Mouse (Mus musculus): Measurements from ENCODE around the gene Gm21954. TPM values are rescaled to one million over a fixed set of nuclear protein-coding genes. Genes with fewer than 3 reads are reported as not detected.

Gm21954 gene
- polyA plus RNA-seq, 1 experiment from 2014 or later: not detected

DNA sequence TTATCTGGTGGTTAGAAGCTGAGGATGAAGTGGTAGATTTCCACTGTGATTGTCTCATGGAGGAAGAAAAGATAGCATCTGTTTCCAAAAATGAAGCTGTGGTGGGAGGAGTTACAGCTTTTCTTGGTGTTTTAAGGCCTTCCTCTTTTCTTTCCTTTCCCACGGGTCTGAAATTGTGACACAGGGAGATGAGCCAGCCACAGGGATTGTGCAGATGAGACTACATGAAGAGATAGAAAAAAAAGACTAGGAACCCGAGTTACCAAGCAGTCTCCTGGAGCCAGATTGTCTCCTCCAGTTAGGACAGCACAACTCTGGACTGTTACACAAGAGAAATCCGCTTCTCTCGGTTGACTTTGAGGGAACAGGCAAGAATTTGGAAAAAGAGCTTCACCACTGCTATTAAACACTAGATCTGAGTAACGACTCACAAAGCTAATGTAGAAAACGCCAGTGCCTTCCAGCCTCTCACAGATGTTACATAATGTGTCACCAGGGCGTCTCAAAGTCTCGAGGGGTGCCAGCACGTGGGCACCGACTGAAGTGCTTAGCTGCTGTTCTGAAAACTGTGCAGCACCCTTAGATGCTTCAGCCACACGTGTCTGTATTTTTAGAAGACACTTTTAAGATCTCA is 29.9 kb downstream of the Gm21954 start:
- DNase-seq (ENCODE audit: low spot score) (no peak), ATAC-seq (no peak)
- no peak overlapping the region for H3K4me3 ChIP-seq (ENCODE audit: low read depth, low read length)
- 87% methylated on average over 11 of the region's 11 CpGs for WGBS
- H3K27ac ChIP-seq (ENCODE audit: low read depth, low read length): no peak overlapping the region
- H3K4me2 ChIP-seq (ENCODE audit: low read length): no peak overlapping the region
- no peak overlapping the region for H3K9ac ChIP-seq (ENCODE audit: low read length)
- no peaks in the 10 kb centered on the region for H3K36me3 ChIP-seq (ENCODE audit: control insufficient read depth, insufficient read depth, low read length)
- no peaks in the 10 kb centered on the region for H3K9me3 ChIP-seq (replicated peaks; ENCODE audit: control insufficient read depth, low read length)
- no peaks in the 10 kb centered on the region for H3K27me3 ChIP-seq (replicated peaks; ENCODE audit: control insufficient read depth, insufficient read depth, low read length)
- peaks cover 6% of the 10 kb centered on the region; the same call in 1 of the 2 replicates for H3K4me1 ChIP-seq (ENCODE audit: control insufficient read depth, insufficient read depth, low read length)

GRCm38 (mm10) chr3:55440342-55440741 is 31.7 kb downstream of the Gm21954 start:
- Histone ChIP-seq H3K9me3 (replicated peaks; ENCODE audit: control insufficient read depth, low read length) (no peaks in the 10 kb centered on the region), H3K27ac (ENCODE audit: low read depth, low read length) (peak overlapping the region; percentile 65), H3K4me1 (ENCODE audit: control insufficient read depth, insufficient read depth, low read length) (peaks cover 6% of the 10 kb centered on the region; the same call in 1 of the 2 replicates), H3K36me3 (ENCODE audit: control insufficient read depth, insufficient read depth, low read length) (no peaks in the 10 kb centered on the region), H3K9ac (ENCODE audit: low read length) (no peak overlapping the region), H3K4me2 (ENCODE audit: low read length) (no peak overlapping the region), H3K4me3 (ENCODE audit: low read depth, low read length) (no peak overlapping the region), H3K27me3 (replicated peaks; ENCODE audit: control insufficient read depth, insufficient read depth, low read length) (no peaks in the 10 kb centered on the region)
- ATAC-seq (peak; percentile 75; the same call in 1 of the 2 replicates), DNase-seq (ENCODE audit: low spot score) (peak; percentile 49)
- WGBS: 61% methylated on average over 8 of the region's 8 CpGs

DNA sequence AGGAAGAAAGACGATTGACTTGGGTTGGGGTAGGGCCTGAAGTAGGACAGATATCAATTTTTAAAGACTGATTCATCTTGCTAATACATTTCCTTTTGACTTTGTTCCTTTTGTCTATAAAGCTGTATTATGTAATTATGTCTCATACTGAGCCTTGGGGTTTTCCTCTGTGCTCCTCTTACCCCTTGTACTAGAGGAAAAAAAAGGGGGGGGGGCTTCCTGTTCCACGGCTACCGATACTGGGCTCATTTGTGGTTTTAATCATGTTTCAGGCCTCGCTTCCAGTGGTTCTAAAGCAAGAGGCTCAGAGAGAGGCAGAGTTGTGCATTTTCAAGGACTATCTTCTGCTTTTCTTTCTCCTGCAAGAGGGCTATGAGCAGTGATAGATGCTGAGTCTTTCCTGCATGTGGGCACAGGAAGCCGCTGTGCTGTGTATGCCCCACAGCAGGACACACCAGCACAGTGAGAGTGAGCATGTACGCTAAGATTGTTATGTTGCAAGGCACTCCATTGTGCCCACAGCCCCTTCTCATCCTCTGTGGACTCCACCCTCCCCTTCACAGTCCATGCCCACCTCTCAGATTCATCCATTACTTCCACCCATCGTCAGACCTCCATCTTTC is 33.1 kb downstream of the Gm21954 start:
- ATAC-seq: no peak
- DNase-seq (ENCODE audit: low spot score): no peak

DNA sequence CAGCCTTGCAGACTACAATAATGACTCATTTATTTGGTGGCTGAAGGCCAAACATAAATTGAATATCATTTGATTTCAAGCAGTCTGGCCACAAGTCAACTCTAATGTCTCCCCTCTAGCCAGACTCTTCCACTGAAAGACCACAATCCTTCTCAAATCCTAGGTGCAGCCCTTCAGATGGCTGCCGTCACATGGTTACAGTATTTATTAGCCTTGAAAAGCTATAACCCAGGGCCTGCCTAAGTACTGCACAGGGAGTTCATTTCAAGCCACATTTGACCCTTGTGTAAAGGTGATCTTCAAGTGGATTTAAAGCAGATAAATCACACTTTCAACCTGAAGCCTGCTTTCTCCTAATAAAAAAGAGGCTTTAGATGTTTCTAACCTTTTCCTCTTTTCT is 37.7 kb downstream of the Gm21954 start:
- Histone ChIP-seq H3K4me1 (ENCODE audit: control insufficient read depth, insufficient read depth, low read length) (no peaks in the 10 kb centered on the region), H3K4me2 (ENCODE audit: low read length) (no peak overlapping the region), H3K27me3 (replicated peaks; ENCODE audit: control insufficient read depth, insufficient read depth, low read length) (no peaks in the 10 kb centered on the region), H3K27ac (ENCODE audit: low read depth, low read length) (no peak overlapping the region), H3K9me3 (replicated peaks; ENCODE audit: control insufficient read depth, low read length) (no peaks in the 10 kb centered on the region), H3K9ac (ENCODE audit: low read length) (no peak overlapping the region), H3K4me3 (ENCODE audit: low read depth, low read length) (no peak overlapping the region), H3K36me3 (ENCODE audit: control insufficient read depth, insufficient read depth, low read length) (no peaks in the 10 kb centered on the region)
- 100% methylated on average over 1 of the region's 1 CpGs for WGBS
- DNase-seq (ENCODE audit: low spot score) (no peak), ATAC-seq (no peak)

More for the DNA sequence above, 33.1 kb downstream of the Gm21954 start:
- Histone ChIP-seq H3K27me3 (replicated peaks; ENCODE audit: control insufficient read depth, insufficient read depth, low read length) (no peaks in the 10 kb centered on the region), H3K4me2 (ENCODE audit: low read length) (no peak overlapping the region), H3K36me3 (ENCODE audit: control insufficient read depth, insufficient read depth, low read length) (no peaks in the 10 kb centered on the region), H3K27ac (ENCODE audit: low read depth, low read length) (0 out of 2 replicates have a peak overlapping the region, but pooled peaks have one; percentile 11), H3K4me3 (ENCODE audit: low read depth, low read length) (no peak overlapping the region), H3K9me3 (replicated peaks; ENCODE audit: control insufficient read depth, low read length) (no peaks in the 10 kb centered on the region), H3K9ac (ENCODE audit: low read length) (no peak overlapping the region), H3K4me1 (ENCODE audit: control insufficient read depth, insufficient read depth, low read length) (peaks cover 6% of the 10 kb centered on the region; the same call in 1 of the 2 replicates)
- WGBS: 83% methylated on average over 7 of the region's 7 CpGs

GRCm38 (mm10) chr3:55431223-55431622 is 40.8 kb downstream of the Gm21954 start:
- H3K4me2 ChIP-seq (ENCODE audit: low read length): no peak overlapping the region
- no peak overlapping the region for H3K4me3 ChIP-seq (ENCODE audit: low read depth, low read length)
- 85% methylated on average over 3 of the region's 3 CpGs for WGBS
- no peaks in the 10 kb centered on the region for H3K4me1 ChIP-seq (ENCODE audit: control insufficient read depth, insufficient read depth, low read length)
- no peaks in the 10 kb centered on the region for H3K27me3 ChIP-seq (replicated peaks; ENCODE audit: control insufficient read depth, insufficient read depth, low read length)
- DNase-seq (ENCODE audit: low spot score) (no peak), ATAC-seq (no peak)
- no peaks in the 10 kb centered on the region for H3K36me3 ChIP-seq (ENCODE audit: control insufficient read depth, insufficient read depth, low read length)
- H3K9ac ChIP-seq (ENCODE audit: low read length): no peak overlapping the region
- no peaks in the 10 kb centered on the region for H3K9me3 ChIP-seq (replicated peaks; ENCODE audit: control insufficient read depth, low read length)
- H3K27ac ChIP-seq (ENCODE audit: low read depth, low read length): no peak overlapping the region

DNA sequence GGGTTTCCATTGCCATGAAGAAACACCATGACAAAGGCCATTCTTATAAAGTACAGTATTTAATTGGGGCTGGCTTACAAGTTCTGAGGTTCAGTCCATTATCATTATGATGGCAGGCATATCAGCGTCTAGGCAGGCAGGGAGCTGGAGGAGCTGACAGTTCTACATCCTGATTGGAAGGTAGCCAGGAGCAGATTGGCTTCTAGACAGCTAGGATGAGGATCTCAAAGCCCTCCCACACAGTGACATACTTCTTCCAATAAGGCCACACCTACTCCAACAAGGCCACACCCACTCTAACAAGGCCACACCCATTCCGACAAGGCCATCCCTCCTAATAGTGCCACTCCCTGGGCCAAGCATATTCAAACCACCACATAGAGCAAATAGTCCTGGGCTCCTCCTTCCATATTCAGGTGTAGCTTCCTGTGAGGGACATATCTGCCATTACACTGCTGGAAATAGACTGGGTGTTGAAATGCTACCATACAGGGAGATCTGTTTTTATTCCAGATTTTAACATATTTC is 41.9 kb downstream of the Gm21954 start:
- ATAC-seq: peak; percentile 50; the same call in 1 of the 2 replicates
- no peaks in the 10 kb centered on the region for H3K9me3 ChIP-seq (replicated peaks; ENCODE audit: control insufficient read depth, low read length)

GRCm38 (mm10) chr3:55423640-55424397 is 48.2 kb downstream of the Gm21954 start:
- peaks cover 25% of the 10 kb centered on the region for H3K4me1 ChIP-seq (ENCODE audit: control insufficient read depth, insufficient read depth, low read length)
- peak; percentile 92 for DNase-seq (ENCODE audit: low spot score)
- H3K4me3 ChIP-seq (ENCODE audit: low read depth, low read length): no peak overlapping the region
- peak; percentile 96 for ATAC-seq
- no peaks in the 10 kb centered on the region for H3K9me3 ChIP-seq (replicated peaks; ENCODE audit: control insufficient read depth, low read length)
- no peaks in the 10 kb centered on the region for H3K27me3 ChIP-seq (replicated peaks; ENCODE audit: control insufficient read depth, insufficient read depth, low read length)
- WGBS: 16% methylated on average over 11 of the region's 11 CpGs
- peak overlapping the region; percentile 76 for H3K27ac ChIP-seq (ENCODE audit: low read depth, low read length)
- peak overlapping the region; percentile 35 for H3K4me2 ChIP-seq (ENCODE audit: low read length)
- no peaks in the 10 kb centered on the region for H3K36me3 ChIP-seq (ENCODE audit: control insufficient read depth, insufficient read depth, low read length)
- peak overlapping the region; percentile 36 for H3K9ac ChIP-seq (ENCODE audit: low read length)

More for the DNA sequence above, 41.9 kb downstream of the Gm21954 start:
- Histone ChIP-seq H3K9ac (ENCODE audit: low read length) (no peak overlapping the region), H3K4me3 (ENCODE audit: low read depth, low read length) (no peak overlapping the region), H3K36me3 (ENCODE audit: control insufficient read depth, insufficient read depth, low read length) (no peaks in the 10 kb centered on the region), H3K4me2 (ENCODE audit: low read length) (no peak overlapping the region), H3K4me1 (ENCODE audit: control insufficient read depth, insufficient read depth, low read length) (no peaks in the 10 kb centered on the region), H3K27ac (ENCODE audit: low read depth, low read length) (no peak overlapping the region), H3K27me3 (replicated peaks; ENCODE audit: control insufficient read depth, insufficient read depth, low read length) (no peaks in the 10 kb centered on the region)
- WGBS: 88% methylated on average over 2 of the region's 2 CpGs
- DNase-seq (ENCODE audit: low spot score): no peak

GRCm38 (mm10) chr3:55420436-55421083 is 51.5 kb downstream of the Gm21954 start:
- DNase-seq (ENCODE audit: low spot score): no peak
- H3K9me3 ChIP-seq (replicated peaks; ENCODE audit: control insufficient read depth, low read length): no peaks in the 10 kb centered on the region
- H3K4me2 ChIP-seq (ENCODE audit: low read length): no peak overlapping the region
- peaks cover 32% of the 10 kb centered on the region for H3K4me1 ChIP-seq (ENCODE audit: control insufficient read depth, insufficient read depth, low read length)
- ATAC-seq: no peak
- no peak overlapping the region for H3K9ac ChIP-seq (ENCODE audit: low read length)
- no peaks in the 10 kb centered on the region for H3K27me3 ChIP-seq (replicated peaks; ENCODE audit: control insufficient read depth, insufficient read depth, low read length)
- no peaks in the 10 kb centered on the region for H3K36me3 ChIP-seq (ENCODE audit: control insufficient read depth, insufficient read depth, low read length)
- 45% methylated on average over 8 of the region's 8 CpGs for WGBS
- H3K27ac ChIP-seq (ENCODE audit: low read depth, low read length): no peak overlapping the region
- H3K4me3 ChIP-seq (ENCODE audit: low read depth, low read length): no peak overlapping the region
